Mouse (Mus musculus): Measurements from ENCODE around the gene Dst.

DNA sequence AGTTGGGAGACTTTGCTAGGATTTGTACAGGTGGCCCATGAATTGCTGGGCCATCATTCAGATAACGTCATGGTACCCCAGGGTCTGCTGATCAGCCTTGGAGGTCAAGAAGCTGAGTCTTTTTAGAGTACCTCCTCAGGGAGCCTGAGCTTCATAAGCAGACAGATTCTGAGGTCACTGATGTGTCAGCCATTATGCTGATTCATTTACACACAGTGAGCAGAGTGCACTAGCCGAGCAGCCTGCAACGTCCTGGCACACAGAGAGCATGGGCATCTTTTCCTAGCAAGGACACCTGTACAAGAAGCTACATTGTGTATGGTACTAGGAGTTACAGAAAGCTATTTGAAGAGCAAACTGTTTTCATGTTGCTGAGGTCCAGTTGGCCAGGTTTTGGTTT, 134.3 kb downstream of the Dst start:
- TF ChIP-seq CTCF (IDR thresholded peaks at IDR 0.05; ENCODE audit: insufficient read depth, low read depth, low read length): no peak
- TF ChIP-seq POLR2A (IDR thresholded peaks at IDR 0.05; ENCODE audit: insufficient read depth, low read depth, low read length): no peak
